Mouse (Mus musculus) mesoderm, embryonic 11.5 days (tissue): ENCODE data around the gene Uhrf1bp1l.

Experiments
- DNase-seq: peaks from one replicate; pipeline ENCODE4 v3.0.0-alpha.2; 2012; ENCODE audit warnings: low read depth, low spot score

The Uhrf1bp1l gene

DNA sequence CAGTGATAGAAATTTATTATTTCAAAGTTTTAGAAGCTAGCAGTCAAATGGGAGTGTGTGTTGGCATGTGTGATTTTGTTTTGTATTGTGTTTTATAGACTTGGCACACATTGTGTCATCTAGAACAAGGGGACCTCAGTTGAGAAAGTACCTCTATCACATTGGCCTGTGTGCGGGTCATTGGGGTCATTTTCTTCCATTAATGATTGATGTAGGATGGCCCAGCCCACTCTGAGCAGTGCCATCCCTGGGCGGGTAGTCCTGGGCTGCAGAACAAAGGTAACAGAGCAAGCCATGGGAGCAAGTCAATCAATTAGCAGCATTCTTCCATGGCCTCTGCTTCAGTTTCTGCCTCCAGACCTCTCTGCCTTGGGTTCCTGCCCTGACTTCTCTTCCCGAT lies 94.0 kb downstream of the Uhrf1bp1l start:
- no peak for DNase-seq

DNA sequence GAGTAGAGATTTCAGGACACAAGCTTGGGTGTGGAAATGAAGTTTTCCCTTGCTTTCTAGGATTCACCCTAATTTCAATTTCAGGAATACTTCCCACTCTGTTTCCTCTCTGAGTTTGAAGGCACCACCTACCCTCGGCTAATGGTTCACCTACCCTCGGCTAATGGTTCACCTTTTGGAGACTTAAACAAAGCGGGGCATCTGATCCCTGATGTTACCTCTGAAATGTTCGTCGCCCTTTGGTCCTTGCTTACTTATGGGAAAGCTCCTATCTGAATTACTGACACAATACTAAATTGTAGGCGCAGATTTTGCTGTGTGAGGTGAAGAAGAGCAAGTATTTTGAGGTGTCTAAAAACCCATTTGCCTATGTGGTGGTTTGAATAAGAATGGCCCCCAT lies 106.2 kb downstream of the Uhrf1bp1l start:
- no peak for DNase-seq

GRCm38 (mm10) chr10:89855251-89855875 lies 110.6 kb downstream of the Uhrf1bp1l start:
- DNase-seq: peak; percentile 23

GRCm38 (mm10) chr10:89856286-89856685 lies 111.5 kb downstream of the Uhrf1bp1l start:
- DNase-seq: no peak

- no peak for DNase-seq
These were observed 123.4 kb downstream of the Uhrf1bp1l start for GRCm38 (mm10) chr10:89868211-89868610.

DNA sequence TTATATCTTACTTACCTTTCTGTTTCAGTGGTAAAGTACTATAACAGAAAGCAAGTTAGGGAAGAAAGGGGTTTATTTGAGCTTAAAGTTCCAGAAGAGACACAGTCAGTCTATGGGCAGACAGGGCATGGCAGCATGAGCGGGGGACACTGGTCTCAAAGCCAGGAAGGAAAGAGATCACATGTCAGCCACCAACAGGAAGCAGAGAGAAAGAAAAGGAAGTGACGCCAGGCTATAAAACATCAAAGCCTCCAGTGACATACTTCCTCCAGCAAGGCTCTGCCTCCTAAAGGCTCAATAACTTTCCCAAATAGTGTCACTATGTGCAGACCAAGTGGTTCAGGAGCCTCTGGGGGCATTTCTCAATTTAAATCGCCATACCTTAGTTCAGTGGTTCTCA lies 124.0 kb downstream of the Uhrf1bp1l start:
- no peak for DNase-seq
